Mouse (Mus musculus) testis, adult 2 months (tissue): Measurements from ENCODE around the gene Ky. TPM values are rescaled to one million over a fixed set of nuclear protein-coding genes. Genes with fewer than 3 reads are reported as not detected.

Source experiments
- H3K27ac ChIP-seq: fragments of 200-500 bp; 2 replicates; pipeline ENCODE4 v1.5.1; 2012; ENCODE audit warnings: low read depth, low read length; ENCODE audit not compliant: control insufficient read depth, insufficient read depth
- H3K27me3 ChIP-seq: fragments of 200-500 bp; 2 replicates; pipeline ENCODE4 v1.6.1; 2012; ENCODE audit warnings: mild to moderate bottlenecking, low read length, moderate library complexity; ENCODE audit not compliant: control insufficient read depth, insufficient read depth
- H3K36me3 ChIP-seq: fragments of 200-500 bp; 2 replicates; pipeline ENCODE4 v1.6.1; 2012; ENCODE audit warnings: mild to moderate bottlenecking, low read length; ENCODE audit not compliant: control insufficient read depth, insufficient read depth
- H3K4me1 ChIP-seq: fragments of 200-500 bp; 2 replicates; pipeline ENCODE4 v1.6.1; 2012; ENCODE audit warnings: low read length; ENCODE audit not compliant: control insufficient read depth, insufficient read depth
- H3K4me3 ChIP-seq: fragments of 200-500 bp; 2 replicates; pipeline ENCODE4 v1.5.1; 2012; ENCODE audit warnings: low read depth, mild to moderate bottlenecking, low read length, moderate library complexity, mixed read lengths; ENCODE audit not compliant: control insufficient read depth
- CTCF ChIP-seq: fragments of 200-500 bp; IDR thresholded peaks from 2 replicates; pipeline ENCODE4 v1.5.1; 2012; ENCODE audit warnings: low read depth, mild to moderate bottlenecking, inconsistent platforms, low read length, moderate library complexity; ENCODE audit not compliant: control insufficient read depth, insufficient read depth, insufficient replicate concordance
- POLR2A ChIP-seq: fragments of 200-500 bp; IDR thresholded peaks from 2 replicates; pipeline ENCODE4 v1.6.1; 2012; ENCODE audit warnings: low read depth, mild to moderate bottlenecking, inconsistent platforms, low read length, moderate library complexity; ENCODE audit not compliant: control insufficient read depth
- polyA plus RNA-seq: library from polyadenylated mRNA; depleted of rRNA; stranded (reverse); fragments of >200 nt; gene quantifications from 2 replicates; pipeline ENCODE4 v1.2.3, GENCODE M21; 2012; rRNA removed

Gene Ky
- polyA plus RNA-seq, 1 experiment = 0.54 TPM

- TF ChIP-seq CTCF (no peak), POLR2A (no peak)
- Histone ChIP-seq H3K27ac (no peak overlapping the region), H3K4me1 (peaks cover 11% of the 10 kb centered on the region), H3K4me3 (no peak overlapping the region), H3K36me3 (no peaks in the 10 kb centered on the region), H3K27me3 (no peaks in the 10 kb centered on the region)
Observed at GRCm38 (mm10) chr9:102551771-102552170, 46.2 kb downstream of the Ky start.

GRCm38 (mm10) chr9:102553781-102554180 is 48.2 kb downstream of the Ky start:
- Histone ChIP-seq H3K27me3 (no peaks in the 10 kb centered on the region), H3K4me1 (peaks cover 11% of the 10 kb centered on the region), H3K27ac (no peak overlapping the region), H3K36me3 (no peaks in the 10 kb centered on the region), H3K4me3 (no peak overlapping the region)
- TF ChIP-seq CTCF (no peak), POLR2A (no peak)

- no peaks in the 10 kb centered on the region for H3K36me3 ChIP-seq
- H3K27me3 ChIP-seq = no peaks in the 10 kb centered on the region
- peaks cover 11% of the 10 kb centered on the region for H3K4me1 ChIP-seq
- peak; percentile 26; the same call in 1 of the 2 replicates for TF ChIP-seq CTCF
- no peak for TF ChIP-seq POLR2A
- H3K27ac ChIP-seq = no peak overlapping the region
- no peak overlapping the region for H3K4me3 ChIP-seq
Observed at GRCm38 (mm10) chr9:102558463-102558862, 52.9 kb downstream of the Ky start.

GRCm38 (mm10) chr9:102572888-102573287 is 67.3 kb downstream of the Ky start:
- Histone ChIP-seq H3K4me3 (no peak overlapping the region), H3K36me3 (no peaks in the 10 kb centered on the region), H3K4me1 (no peaks in the 10 kb centered on the region), H3K27ac (no peak overlapping the region), H3K27me3 (no peaks in the 10 kb centered on the region)
- TF ChIP-seq POLR2A = no peak
- TF ChIP-seq CTCF = no peak

GRCm38 (mm10) chr9:102577480-102577879 is 71.9 kb downstream of the Ky start:
- no peaks in the 10 kb centered on the region for H3K4me1 ChIP-seq
- no peaks in the 10 kb centered on the region for H3K27me3 ChIP-seq
- TF ChIP-seq CTCF (no peak), POLR2A (no peak)
- no peaks in the 10 kb centered on the region for H3K36me3 ChIP-seq
- H3K27ac ChIP-seq = no peak overlapping the region
- no peak overlapping the region for H3K4me3 ChIP-seq

DNA sequence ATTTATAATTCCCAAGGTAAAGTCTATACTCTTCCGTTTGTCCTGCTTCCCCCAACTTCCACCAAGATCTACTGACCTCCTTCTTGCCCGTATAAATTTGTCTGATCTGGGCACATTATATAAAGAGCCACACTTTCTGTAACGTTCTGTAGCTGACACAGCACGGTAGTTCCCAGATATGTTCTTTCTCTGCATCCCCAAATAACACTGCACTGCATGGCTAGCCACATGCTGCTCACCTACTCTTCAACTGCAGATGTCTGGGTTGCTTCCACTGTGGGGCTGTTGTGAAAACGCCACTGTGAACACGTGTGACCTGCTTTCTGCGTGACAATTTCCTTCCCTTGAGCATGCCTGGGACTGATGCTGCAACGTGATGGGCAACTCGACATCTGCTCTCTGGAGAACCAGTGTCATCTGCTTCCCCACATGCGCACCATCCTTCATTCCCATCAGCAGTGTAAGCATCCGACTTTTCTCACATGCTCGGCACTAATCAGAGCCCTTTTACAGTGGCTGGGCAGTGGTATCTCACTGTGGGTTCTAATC is 76.4 kb downstream of the Ky start:
- H3K36me3 ChIP-seq = 0 out of 2 replicates have a peak, but pooled peaks cover 1% of the 10 kb centered on the region
- H3K27me3 ChIP-seq = no peaks in the 10 kb centered on the region
- TF ChIP-seq POLR2A (no peak), CTCF (no peak)
- H3K27ac ChIP-seq = no peak overlapping the region
- no peaks in the 10 kb centered on the region for H3K4me1 ChIP-seq
- no peak overlapping the region for H3K4me3 ChIP-seq

DNA sequence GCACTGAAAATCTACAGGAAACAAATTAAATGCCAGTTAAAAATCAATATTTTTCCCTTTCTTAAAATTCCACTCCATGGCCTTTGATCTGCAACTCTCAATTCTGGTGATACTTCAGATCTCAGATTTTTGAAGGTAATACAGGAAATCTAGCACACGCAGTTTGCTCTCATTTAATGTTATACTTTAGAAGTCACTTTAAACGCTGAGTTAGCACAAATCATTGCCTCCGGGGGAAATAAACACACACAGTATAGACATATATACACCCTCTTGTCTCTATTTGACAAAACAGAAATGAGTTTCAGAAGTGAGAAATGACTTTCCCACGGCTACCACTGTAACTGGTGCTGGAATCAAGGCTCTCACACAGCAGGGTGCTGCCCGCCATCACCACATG is 81.8 kb downstream of the Ky start:
- Histone ChIP-seq H3K4me3 (no peak overlapping the region), H3K27ac (no peak overlapping the region), H3K36me3 (peaks cover 3% of the 10 kb centered on the region; the same call in 1 of the 2 replicates), H3K27me3 (no peaks in the 10 kb centered on the region), H3K4me1 (no peaks in the 10 kb centered on the region)
- TF ChIP-seq CTCF = no peak
- no peak for TF ChIP-seq POLR2A

DNA sequence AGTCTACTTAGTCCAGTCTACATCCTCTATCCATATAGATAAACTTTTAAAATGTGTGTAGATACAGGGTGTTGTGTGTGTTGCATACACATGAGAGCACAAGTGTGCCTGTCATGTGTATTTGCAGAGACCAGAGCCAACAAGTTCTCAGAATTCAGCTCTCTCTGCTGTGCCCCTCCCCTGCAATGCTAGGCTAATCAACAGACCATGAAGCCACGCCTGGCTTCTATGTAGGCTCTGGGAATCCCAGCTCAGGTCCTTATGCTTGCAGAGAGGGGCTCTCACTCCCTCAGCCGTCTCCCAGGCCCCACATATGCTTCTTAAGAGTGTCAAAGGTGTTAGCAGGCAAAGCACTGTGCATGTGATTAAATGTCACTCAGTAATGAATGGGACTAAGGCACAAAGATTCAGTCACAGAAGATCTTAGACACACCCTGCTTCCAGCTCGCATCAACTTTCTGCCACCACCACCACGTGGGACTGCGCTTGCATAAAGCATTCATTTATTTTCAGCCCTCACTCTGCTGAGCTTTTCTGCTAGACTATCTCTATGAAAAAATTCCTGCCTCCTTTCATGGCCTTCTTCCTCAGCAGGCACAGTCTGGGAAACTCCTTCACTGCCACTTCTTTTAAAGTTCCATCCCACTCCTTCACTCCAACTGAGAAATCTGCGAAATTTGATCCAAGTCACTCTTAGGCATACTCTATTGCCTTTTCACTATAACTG is 89.3 kb downstream of the Ky start:
- Histone ChIP-seq H3K27ac (no peak overlapping the region), H3K36me3 (peaks cover 2% of the 10 kb centered on the region; the same call in 1 of the 2 replicates), H3K4me3 (no peak overlapping the region), H3K27me3 (no peaks in the 10 kb centered on the region), H3K4me1 (no peaks in the 10 kb centered on the region)
- TF ChIP-seq CTCF (no peak), POLR2A (no peak)

Other genes with a start within 250 kb of the Ky start
- gene Ephb1, start 151.1 kb upstream of the Ky start, polyA plus RNA-seq = 3.0 and 3.7 TPM in 2 replicates
- 118 and 127 TPM in 2 replicates for gene Anapc13, start 120.5 kb downstream of the Ky start, polyA plus RNA-seq
- 182 and 187 TPM in 2 replicates for gene Cep63, start 120.8 kb downstream of the Ky start, polyA plus RNA-seq
- 2.6 TPM in 2 replicates for gene Amotl2, start 210.9 kb downstream of the Ky start, polyA plus RNA-seq